Mouse (Mus musculus): ENCODE measurements around the gene Cadps2. TPM values are rescaled to one million over a fixed set of nuclear protein-coding genes. Genes with fewer than 3 reads are reported as not detected.
A peak's percentile ranks its signal among the peaks of the same experiment; 100 is the strongest.

Gene Cadps2
- polyA plus RNA-seq, 1 experiment from 2014 or later, result 0.18 TPM

DNA sequence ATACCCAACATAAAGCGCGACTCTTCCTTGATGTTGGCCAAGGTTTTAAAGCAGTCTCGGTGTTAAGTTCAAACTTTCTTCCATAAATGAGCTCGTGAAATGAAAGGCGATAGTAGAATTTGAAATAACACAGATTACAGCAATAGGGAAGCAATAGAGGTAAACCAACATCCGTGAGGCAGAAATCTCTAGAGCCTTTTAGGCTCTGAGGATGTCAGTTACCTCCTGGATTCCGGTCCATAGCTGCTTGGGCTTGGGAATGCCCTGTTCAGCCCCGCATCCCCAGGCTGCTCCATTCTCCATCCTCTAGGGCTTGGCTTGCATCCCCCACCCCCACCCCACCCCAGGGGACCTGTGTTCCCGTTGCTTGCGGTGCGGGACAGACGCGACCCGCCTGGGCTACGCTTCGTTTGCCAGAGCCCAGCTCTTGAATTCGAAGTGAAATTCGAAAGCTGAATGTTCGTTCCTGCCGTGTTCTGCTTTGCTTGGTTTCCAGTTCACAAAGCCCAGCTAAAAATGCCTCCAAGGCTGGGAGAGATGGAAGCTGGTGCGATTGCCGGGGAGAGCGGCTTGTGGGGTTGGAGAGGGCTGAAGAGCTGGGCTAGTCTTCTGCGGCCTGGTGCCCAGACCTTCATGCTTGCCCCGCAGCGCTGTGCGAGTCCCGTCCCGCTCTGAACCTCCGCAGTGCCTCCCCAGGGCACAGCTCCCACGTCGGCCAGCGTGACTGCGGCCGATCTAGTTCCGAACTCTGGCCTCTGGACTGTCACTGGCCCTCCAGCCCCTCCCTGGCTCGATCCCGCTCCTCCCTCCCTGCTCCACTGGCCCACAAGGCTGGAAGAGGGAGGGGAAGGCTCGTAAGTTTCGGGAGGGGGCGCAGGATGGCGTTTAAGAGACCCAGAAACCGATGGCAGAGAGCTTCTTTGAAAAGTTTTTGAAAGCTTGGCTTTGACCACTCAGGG, 585.6 kb downstream of the Cadps2 start:
- Histone ChIP-seq H3K4me3 (ENCODE audit: low read depth, low read length) (no peak overlapping the region), H3K27me3 (ENCODE audit: insufficient read depth, low read length) (peaks cover 81% of the 10 kb centered on the region), H3K4me1 (ENCODE audit: insufficient read depth) (peaks cover 4% of the 10 kb centered on the region; the same call in 1 of the 2 replicates), H3K27ac (ENCODE audit: low read depth) (no peak overlapping the region), H3K9ac (replicated peaks) (no peak overlapping the region), H3K9me3 (ENCODE audit: low read length) (no peaks in the 10 kb centered on the region), H3K36me3 (replicated peaks; ENCODE audit: insufficient read depth, low read length) (no peaks in the 10 kb centered on the region), H3K4me2 (ENCODE audit: low read depth, low read length) (no peak overlapping the region)
- WGBS (ENCODE audit: insufficient replicate concordance), result 2% methylated on average over 42 of the region's 43 CpGs
- no peak for TF ChIP-seq EP300 (IDR thresholded peaks at IDR 0.05; ENCODE audit: low read depth)
- no peak for TF ChIP-seq CTCF (IDR thresholded peaks at IDR 0.05; ENCODE audit: low read depth)
- ATAC-seq, result no peak
- DNase-seq, result peak; percentile 17

DNA sequence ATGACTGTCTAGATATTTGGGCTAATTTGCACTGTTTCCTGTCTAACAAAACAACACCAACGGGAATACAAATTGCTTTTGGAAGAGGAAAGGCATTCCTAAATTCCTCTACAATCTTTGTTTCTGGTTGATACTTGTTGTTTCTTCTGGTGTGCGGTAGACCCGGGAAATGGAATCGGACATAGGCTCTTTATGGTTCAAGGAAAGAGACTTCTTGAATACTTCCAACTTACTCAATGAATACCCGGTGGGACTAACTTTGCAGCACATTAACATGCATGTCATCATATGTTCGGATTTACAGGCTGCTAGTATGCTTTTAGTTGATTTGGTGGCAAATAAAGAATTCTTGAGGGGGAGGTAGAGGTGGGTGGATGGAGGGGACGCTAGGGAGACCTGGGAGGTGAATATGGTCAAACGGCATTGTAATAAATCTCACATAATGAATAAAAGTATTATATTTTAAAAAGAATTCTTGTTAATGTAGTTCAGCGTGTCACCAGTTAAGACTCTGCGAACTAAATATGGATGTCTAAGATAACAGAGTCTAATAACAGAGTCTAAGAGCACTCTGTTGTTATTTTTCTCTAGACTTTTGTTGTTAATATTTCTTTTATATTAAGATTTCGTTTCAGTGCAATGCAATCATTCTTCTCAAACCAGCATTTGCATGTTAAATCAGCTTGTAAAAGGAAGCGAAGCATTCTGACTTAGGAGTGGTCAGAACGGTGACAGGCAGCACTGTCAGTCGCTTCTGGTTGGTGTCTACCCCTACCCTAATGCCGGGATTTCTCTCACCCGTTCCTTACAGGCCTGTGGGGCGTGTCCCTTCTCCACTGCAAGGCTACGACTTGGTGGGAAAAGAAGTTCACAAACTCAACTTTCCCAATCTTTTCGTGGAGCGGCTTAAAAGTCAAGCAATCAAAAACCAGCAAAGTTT, 586.8 kb downstream of the Cadps2 start:
- 5% methylated on average over 20 of the region's 20 CpGs for WGBS (ENCODE audit: insufficient replicate concordance)
- peaks cover 4% of the 10 kb centered on the region; the same call in 1 of the 2 replicates for H3K4me1 ChIP-seq (ENCODE audit: insufficient read depth)
- H3K9me3 ChIP-seq (ENCODE audit: low read length), result 0 out of 2 replicates have a peak, but pooled peaks cover 3% of the 10 kb centered on the region
- TF ChIP-seq EP300 (IDR thresholded peaks at IDR 0.05; ENCODE audit: low read depth) (no peak), CTCF (IDR thresholded peaks at IDR 0.05; ENCODE audit: low read depth) (no peak)
- H3K4me3 ChIP-seq (ENCODE audit: low read depth, low read length), result no peak overlapping the region
- peaks cover 85% of the 10 kb centered on the region for H3K27me3 ChIP-seq (ENCODE audit: insufficient read depth, low read length)
- no peak overlapping the region for H3K4me2 ChIP-seq (ENCODE audit: low read depth, low read length)
- H3K36me3 ChIP-seq (replicated peaks; ENCODE audit: insufficient read depth, low read length), result no peaks in the 10 kb centered on the region
- no peak overlapping the region for H3K9ac ChIP-seq (replicated peaks)
- DNase-seq, result no peak
- no peak overlapping the region for H3K27ac ChIP-seq (ENCODE audit: low read depth)
- ATAC-seq, result no peak

DNA sequence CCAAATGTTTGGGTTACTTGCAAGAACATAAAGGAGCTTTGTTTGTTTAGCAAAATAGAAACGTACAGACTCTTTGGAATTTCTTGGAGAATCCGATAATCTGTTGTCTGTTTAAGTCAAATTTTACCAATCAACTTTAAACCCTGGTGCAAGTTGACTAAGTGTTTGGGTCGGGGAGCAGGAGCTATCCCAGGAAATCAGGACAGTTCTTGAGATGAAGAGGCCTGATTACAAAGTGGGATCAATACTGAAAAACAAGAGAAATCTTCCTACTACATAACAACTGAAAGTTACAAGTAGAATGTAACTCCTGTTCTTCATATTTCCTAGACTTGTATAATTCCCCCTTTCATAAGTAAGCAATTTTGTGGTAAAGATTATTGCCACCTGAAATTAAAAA, 587.8 kb downstream of the Cadps2 start:
- WGBS (ENCODE audit: insufficient replicate concordance), result 7% methylated on average over 3 of the region's 3 CpGs
- no peak for DNase-seq
- H3K27me3 ChIP-seq (ENCODE audit: insufficient read depth, low read length), result peaks cover 91% of the 10 kb centered on the region

GRCm38 (mm10) chr6:23250288-23250955, 588.8 kb downstream of the Cadps2 start:
- DNase-seq, result no peak
- H3K4me3 ChIP-seq (ENCODE audit: low read depth, low read length), result no peak overlapping the region
- H3K9ac ChIP-seq (replicated peaks), result no peak overlapping the region
- peaks cover 4% of the 10 kb centered on the region; the same call in 1 of the 2 replicates for H3K4me1 ChIP-seq (ENCODE audit: insufficient read depth)
- WGBS (ENCODE audit: insufficient replicate concordance), result 1% methylated on average over 22 of the region's 22 CpGs
- peaks cover 92% of the 10 kb centered on the region for H3K27me3 ChIP-seq (ENCODE audit: insufficient read depth, low read length)
- ATAC-seq, result no peak
- H3K9me3 ChIP-seq (ENCODE audit: low read length), result 0 out of 2 replicates have a peak, but pooled peaks cover 3% of the 10 kb centered on the region
- H3K36me3 ChIP-seq (replicated peaks; ENCODE audit: insufficient read depth, low read length), result no peaks in the 10 kb centered on the region
- no peak overlapping the region for H3K27ac ChIP-seq (ENCODE audit: low read depth)
- H3K4me2 ChIP-seq (ENCODE audit: low read depth, low read length), result no peak overlapping the region
- TF ChIP-seq EP300 (IDR thresholded peaks at IDR 0.05; ENCODE audit: low read depth) (no peak), CTCF (IDR thresholded peaks at IDR 0.05; ENCODE audit: low read depth) (no peak)

More for the DNA sequence above, 587.8 kb downstream of the Cadps2 start:
- Histone ChIP-seq H3K36me3 (replicated peaks; ENCODE audit: insufficient read depth, low read length) (no peaks in the 10 kb centered on the region), H3K9ac (replicated peaks) (no peak overlapping the region), H3K9me3 (ENCODE audit: low read length) (0 out of 2 replicates have a peak, but pooled peaks cover 3% of the 10 kb centered on the region), H3K27ac (ENCODE audit: low read depth) (no peak overlapping the region), H3K4me1 (ENCODE audit: insufficient read depth) (peaks cover 4% of the 10 kb centered on the region; the same call in 1 of the 2 replicates), H3K4me3 (ENCODE audit: low read depth, low read length) (no peak overlapping the region), H3K4me2 (ENCODE audit: low read depth, low read length) (no peak overlapping the region)
- TF ChIP-seq CTCF (IDR thresholded peaks at IDR 0.05; ENCODE audit: low read depth) (no peak), EP300 (IDR thresholded peaks at IDR 0.05; ENCODE audit: low read depth) (no peak)
- no peak for ATAC-seq

GRCm38 (mm10) chr6:23249616-23250287, 589.5 kb downstream of the Cadps2 start:
- Histone ChIP-seq H3K27ac (ENCODE audit: low read depth) (no peak overlapping the region), H3K27me3 (ENCODE audit: insufficient read depth, low read length) (peaks cover 92% of the 10 kb centered on the region), H3K9me3 (ENCODE audit: low read length) (0 out of 2 replicates have a peak, but pooled peaks cover 3% of the 10 kb centered on the region), H3K9ac (replicated peaks) (no peak overlapping the region), H3K4me1 (ENCODE audit: insufficient read depth) (peaks cover 4% of the 10 kb centered on the region; the same call in 1 of the 2 replicates), H3K36me3 (replicated peaks; ENCODE audit: insufficient read depth, low read length) (no peaks in the 10 kb centered on the region), H3K4me2 (ENCODE audit: low read depth, low read length) (peak overlapping the region; percentile 35), H3K4me3 (ENCODE audit: low read depth, low read length) (peak overlapping the region; percentile 10; the same call in 1 of the 2 replicates)
- DNase-seq (peak; percentile 16), ATAC-seq (no peak)
- TF ChIP-seq CTCF (IDR thresholded peaks at IDR 0.05; ENCODE audit: low read depth), result 0 out of 2 replicates have a peak, but pooled peaks have one; percentile 12
- no peak for TF ChIP-seq EP300 (IDR thresholded peaks at IDR 0.05; ENCODE audit: low read depth)
- 2% methylated on average over 29 of the region's 29 CpGs for WGBS (ENCODE audit: insufficient replicate concordance)
